Mouse (Mus musculus): ENCODE results near the gene Nhsl1. TPM values are rescaled to one million over a fixed set of nuclear protein-coding genes. Genes with fewer than 3 reads are reported as not detected.

Nhsl1 gene
- polyA plus RNA-seq, 1 experiment, result 16.7 TPM

GRCm38 (mm10) chr10:18403992-18404391 is 85.2 kb downstream of the Nhsl1 start:
- peak in 1 of 2 experiments; percentile 64 for DNase-seq
- Histone ChIP-seq H3K4me3 (replicated peaks; ENCODE audit: insufficient read depth, low read depth, low read length) (no peak overlapping the region), H3K27ac (ENCODE audit: insufficient read depth, low read length) (no peak overlapping the region), H3K4me1 (ENCODE audit: control insufficient read depth, insufficient read depth, low read length) (peaks cover 12% of the 10 kb centered on the region), H3K27me3 (ENCODE audit: control insufficient read depth, insufficient read depth, low read length) (no peaks in the 10 kb centered on the region)
- TF ChIP-seq POLR2A (IDR thresholded peaks at IDR 0.05; ENCODE audit: borderline replicate concordance, insufficient read depth, low read length) (no peak), CTCF (IDR thresholded peaks at IDR 0.05; ENCODE audit: borderline replicate concordance, insufficient read depth, low read depth, low read length) (no peak)
- 14% methylated on average over 2 of the region's 2 CpGs for whole genome bisulfite sequencing

GRCm38 (mm10) chr10:18404679-18405078 is 85.9 kb downstream of the Nhsl1 start:
- Histone ChIP-seq H3K4me3 (replicated peaks; ENCODE audit: insufficient read depth, low read depth, low read length) (no peak overlapping the region), H3K27me3 (ENCODE audit: control insufficient read depth, insufficient read depth, low read length) (no peaks in the 10 kb centered on the region), H3K27ac (ENCODE audit: insufficient read depth, low read length) (no peak overlapping the region), H3K4me1 (ENCODE audit: control insufficient read depth, insufficient read depth, low read length) (peaks cover 12% of the 10 kb centered on the region)
- WGBS, result 46% methylated on average over 5 of the region's 5 CpGs
- no peak for DNase-seq
- TF ChIP-seq CTCF (IDR thresholded peaks at IDR 0.05; ENCODE audit: borderline replicate concordance, insufficient read depth, low read depth, low read length), result no peak
- no peak for TF ChIP-seq POLR2A (IDR thresholded peaks at IDR 0.05; ENCODE audit: borderline replicate concordance, insufficient read depth, low read length)

- peak; percentile 72 to 73 for DNase-seq
- Histone ChIP-seq H3K4me3 (replicated peaks; ENCODE audit: insufficient read depth, low read depth, low read length) (peak overlapping the region; percentile 64), H3K4me1 (ENCODE audit: control insufficient read depth, insufficient read depth, low read length) (peaks cover 12% of the 10 kb centered on the region), H3K27ac (ENCODE audit: insufficient read depth, low read length) (no peak overlapping the region), H3K27me3 (ENCODE audit: control insufficient read depth, insufficient read depth, low read length) (no peaks in the 10 kb centered on the region)
- TF ChIP-seq CTCF (IDR thresholded peaks at IDR 0.05; ENCODE audit: borderline replicate concordance, insufficient read depth, low read depth, low read length) (no peak), POLR2A (IDR thresholded peaks at IDR 0.05; ENCODE audit: borderline replicate concordance, insufficient read depth, low read length) (no peak; the same call in 1 of the 2 replicates)
- WGBS, result 5% methylated on average over 21 of the region's 21 CpGs
Observed at GRCm38 (mm10) chr10:18407062-18407830, 88.5 kb downstream of the Nhsl1 start.

GRCm38 (mm10) chr10:18408128-18408527 is 89.3 kb downstream of the Nhsl1 start:
- TF ChIP-seq POLR2A (IDR thresholded peaks at IDR 0.05; ENCODE audit: borderline replicate concordance, insufficient read depth, low read length), result no peak
- no peak for TF ChIP-seq CTCF (IDR thresholded peaks at IDR 0.05; ENCODE audit: borderline replicate concordance, insufficient read depth, low read depth, low read length)
- WGBS, result 13% methylated on average over 11 of the region's 11 CpGs
- DNase-seq, result peak in 1 of 2 experiments; percentile 43
- no peaks in the 10 kb centered on the region for H3K27me3 ChIP-seq (ENCODE audit: control insufficient read depth, insufficient read depth, low read length)
- no peak overlapping the region for H3K27ac ChIP-seq (ENCODE audit: insufficient read depth, low read length)
- H3K4me1 ChIP-seq (ENCODE audit: control insufficient read depth, insufficient read depth, low read length), result peaks cover 12% of the 10 kb centered on the region
- peak overlapping the region; percentile 31 for H3K4me3 ChIP-seq (replicated peaks; ENCODE audit: insufficient read depth, low read depth, low read length)

- 19% methylated on average over 9 of the region's 9 CpGs for WGBS
Observed at GRCm38 (mm10) chr10:18408635-18409034, 89.8 kb downstream of the Nhsl1 start.

GRCm38 (mm10) chr10:18409068-18409467 is 90.3 kb downstream of the Nhsl1 start:
- WGBS, result 34% methylated on average over 2 of the region's 2 CpGs
- peak in 1 of 2 experiments; percentile 53 for DNase-seq
- no peak for TF ChIP-seq CTCF (IDR thresholded peaks at IDR 0.05; ENCODE audit: borderline replicate concordance, insufficient read depth, low read depth, low read length)
- TF ChIP-seq POLR2A (IDR thresholded peaks at IDR 0.05; ENCODE audit: borderline replicate concordance, insufficient read depth, low read length), result no peak
- no peaks in the 10 kb centered on the region for H3K27me3 ChIP-seq (ENCODE audit: control insufficient read depth, insufficient read depth, low read length)
- H3K4me1 ChIP-seq (ENCODE audit: control insufficient read depth, insufficient read depth, low read length), result peaks cover 8% of the 10 kb centered on the region
- peak overlapping the region; percentile 35 for H3K4me3 ChIP-seq (replicated peaks; ENCODE audit: insufficient read depth, low read depth, low read length)
- H3K27ac ChIP-seq (ENCODE audit: insufficient read depth, low read length), result no peak overlapping the region

More at GRCm38 (mm10) chr10:18408635-18409034, 89.8 kb downstream of the Nhsl1 start:
- Histone ChIP-seq H3K27ac (ENCODE audit: insufficient read depth, low read length) (no peak overlapping the region), H3K27me3 (ENCODE audit: control insufficient read depth, insufficient read depth, low read length) (no peaks in the 10 kb centered on the region), H3K4me3 (replicated peaks; ENCODE audit: insufficient read depth, low read depth, low read length) (peak overlapping the region; percentile 51), H3K4me1 (ENCODE audit: control insufficient read depth, insufficient read depth, low read length) (peaks cover 12% of the 10 kb centered on the region)
- TF ChIP-seq CTCF (IDR thresholded peaks at IDR 0.05; ENCODE audit: borderline replicate concordance, insufficient read depth, low read depth, low read length) (no peak), POLR2A (IDR thresholded peaks at IDR 0.05; ENCODE audit: borderline replicate concordance, insufficient read depth, low read length) (no peak)
- peak in 1 of 2 experiments; percentile 37 for DNase-seq

GRCm38 (mm10) chr10:18411266-18411665 is 92.5 kb downstream of the Nhsl1 start:
- H3K4me1 ChIP-seq (ENCODE audit: control insufficient read depth, insufficient read depth, low read length), result no peaks in the 10 kb centered on the region
- 87% methylated on average over 2 of the region's 2 CpGs for WGBS
- no peak overlapping the region for H3K27ac ChIP-seq (ENCODE audit: insufficient read depth, low read length)
- DNase-seq, result no peak
- H3K27me3 ChIP-seq (ENCODE audit: control insufficient read depth, insufficient read depth, low read length), result no peaks in the 10 kb centered on the region
- no peak for TF ChIP-seq POLR2A (IDR thresholded peaks at IDR 0.05; ENCODE audit: borderline replicate concordance, insufficient read depth, low read length)
- TF ChIP-seq CTCF (IDR thresholded peaks at IDR 0.05; ENCODE audit: borderline replicate concordance, insufficient read depth, low read depth, low read length), result no peak
- no peak overlapping the region for H3K4me3 ChIP-seq (replicated peaks; ENCODE audit: insufficient read depth, low read depth, low read length)

- WGBS, result 91% methylated on average over 11 of the region's 11 CpGs
- no peak for DNase-seq
Observed at GRCm38 (mm10) chr10:18415946-18416345, 97.2 kb downstream of the Nhsl1 start.

More at GRCm38 (mm10) chr10:18415946-18416345, 97.2 kb downstream of the Nhsl1 start:
- no peak overlapping the region for H3K27ac ChIP-seq (ENCODE audit: insufficient read depth, low read length)
- no peaks in the 10 kb centered on the region; the same call in 1 of the 2 replicates for H3K4me1 ChIP-seq (ENCODE audit: control insufficient read depth, insufficient read depth, low read length)
- no peak overlapping the region for H3K4me3 ChIP-seq (replicated peaks; ENCODE audit: insufficient read depth, low read depth, low read length)
- TF ChIP-seq CTCF (IDR thresholded peaks at IDR 0.05; ENCODE audit: borderline replicate concordance, insufficient read depth, low read depth, low read length) (no peak), POLR2A (IDR thresholded peaks at IDR 0.05; ENCODE audit: borderline replicate concordance, insufficient read depth, low read length) (no peak)
- H3K27me3 ChIP-seq (ENCODE audit: control insufficient read depth, insufficient read depth, low read length), result no peaks in the 10 kb centered on the region

Data from cerebellum, adult 2 months (tissue).